Mouse (Mus musculus): Measurements from ENCODE around the gene Ctcf.

Ctcf gene

GRCm38 (mm10) chr8:105648929-105649328, 12.6 kb downstream of the Ctcf start:
- no peak for DNase-seq (ENCODE audit: low read depth, low spot score)

- no peak for DNase-seq (ENCODE audit: low read depth, low spot score)
Observed at GRCm38 (mm10) chr8:105657641-105658040, 21.3 kb downstream of the Ctcf start.

GRCm38 (mm10) chr8:105661167-105661566, 24.8 kb downstream of the Ctcf start:
- DNase-seq (ENCODE audit: low read depth, low spot score) = no peak

- DNase-seq (ENCODE audit: low read depth, low spot score) = no peak
Observed at GRCm38 (mm10) chr8:105677891-105678290, 41.5 kb downstream of the Ctcf start.

GRCm38 (mm10) chr8:105685325-105685724, 49.0 kb downstream of the Ctcf start:
- no peak for DNase-seq (ENCODE audit: low read depth, low spot score)

GRCm38 (mm10) chr8:105685796-105686308, 49.5 kb downstream of the Ctcf start, which contains the start of gene Carmil2:
Gene Carmil2 (plus strand): TSS chr8:105686274.
- DNase-seq (ENCODE audit: low read depth, low spot score) = no peak

- no peak for DNase-seq (ENCODE audit: low read depth, low spot score)
Observed at GRCm38 (mm10) chr8:105686551-105686950, 50.2 kb downstream of the Ctcf start.

GRCm38 (mm10) chr8:105687512-105687911, 51.1 kb downstream of the Ctcf start:
- DNase-seq (ENCODE audit: low read depth, low spot score) = no peak

- no peak for DNase-seq (ENCODE audit: low read depth, low spot score)
Observed at GRCm38 (mm10) chr8:105688242-105688752, 51.9 kb downstream of the Ctcf start.

GRCm38 (mm10) chr8:105689256-105689982, 53.1 kb downstream of the Ctcf start:
- DNase-seq (ENCODE audit: low read depth, low spot score) = no peak

GRCm38 (mm10) chr8:105689983-105690360, 53.6 kb downstream of the Ctcf start:
- no peak for DNase-seq (ENCODE audit: low read depth, low spot score)

- DNase-seq (ENCODE audit: low read depth, low spot score) = no peak
Observed at GRCm38 (mm10) chr8:105690978-105691377, 54.6 kb downstream of the Ctcf start.

- no peak for DNase-seq (ENCODE audit: low read depth, low spot score)
Observed at GRCm38 (mm10) chr8:105692449-105693182, 56.2 kb downstream of the Ctcf start.

- peak; percentile 45 for DNase-seq (ENCODE audit: low read depth, low spot score)
Observed at GRCm38 (mm10) chr8:105693648-105694047, 57.3 kb downstream of the Ctcf start.

GRCm38 (mm10) chr8:105694051-105694799, 57.9 kb downstream of the Ctcf start:
- DNase-seq (ENCODE audit: low read depth, low spot score) = no peak

GRCm38 (mm10) chr8:105695080-105695780, 58.9 kb downstream of the Ctcf start:
- DNase-seq (ENCODE audit: low read depth, low spot score) = no peak

- no peak for DNase-seq (ENCODE audit: low read depth, low spot score)
Observed at GRCm38 (mm10) chr8:105697196-105697780, 60.9 kb downstream of the Ctcf start.

GRCm38 (mm10) chr8:105698734-105699133, 62.4 kb downstream of the Ctcf start:
- no peak for DNase-seq (ENCODE audit: low read depth, low spot score)

- DNase-seq (ENCODE audit: low read depth, low spot score) = no peak
Observed at GRCm38 (mm10) chr8:105699488-105700215, 63.3 kb downstream of the Ctcf start.

GRCm38 (mm10) chr8:105700566-105700965, 64.2 kb downstream of the Ctcf start:
- DNase-seq (ENCODE audit: low read depth, low spot score) = peak; percentile 50

All from telencephalon, adult 2 months (tissue).